Mouse (Mus musculus): ENCODE measurements around the gene Mafg.
"Not testable (repeated sequence)": the region's sequence is repeated elsewhere in the genome, so short reads cannot be mapped to it uniquely, and the experiment has no call there.

Mafg gene

DNA sequence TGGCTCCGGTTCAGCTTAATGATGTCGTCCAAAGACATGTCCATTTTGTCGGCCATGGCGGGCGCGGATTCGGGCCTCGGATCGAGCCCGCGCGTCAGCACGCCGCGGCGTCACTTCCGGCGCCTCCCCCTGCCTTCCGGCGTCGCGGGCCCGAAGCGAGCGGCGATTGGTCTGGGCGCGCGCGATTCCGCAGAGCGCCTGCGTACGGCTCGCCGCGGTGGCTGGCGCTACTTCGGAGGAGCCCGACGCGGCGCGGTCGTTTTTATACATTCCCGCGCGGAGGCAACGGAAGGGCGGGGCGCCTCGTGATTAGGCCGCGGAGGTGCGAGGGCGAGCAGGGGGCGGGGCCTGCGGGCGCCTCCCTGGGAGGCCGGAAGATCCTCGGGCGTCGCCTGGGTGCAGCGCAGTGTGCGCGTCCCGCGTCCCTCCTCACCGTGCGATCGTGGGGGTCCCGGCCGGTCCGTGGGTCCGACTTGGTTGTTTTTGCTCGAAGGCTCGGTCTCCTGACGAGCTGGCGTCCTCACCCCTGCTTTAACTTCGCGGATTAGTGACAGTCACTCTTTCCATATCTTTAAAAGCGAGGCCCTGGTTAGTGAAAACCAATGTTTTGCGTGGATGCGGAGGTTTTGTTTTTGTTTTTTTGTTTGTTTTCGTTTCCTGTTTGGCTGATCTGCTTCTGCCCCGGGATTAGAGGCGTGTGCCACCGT lies 35.0 kb downstream of the Mafg start, which contains the start of the genes Alyref and Anapc11:
Gene Alyref, minus strand, starts transcription at position 83 of the 707 bp plus-strand sequence.
Gene Anapc11, plus strand, starts transcription at position 139 of the 707 bp plus-strand sequence.
- peak; percentile 92 to 93 for DNase-seq (ENCODE audit: low spot score in 2 of 2)

DNA sequence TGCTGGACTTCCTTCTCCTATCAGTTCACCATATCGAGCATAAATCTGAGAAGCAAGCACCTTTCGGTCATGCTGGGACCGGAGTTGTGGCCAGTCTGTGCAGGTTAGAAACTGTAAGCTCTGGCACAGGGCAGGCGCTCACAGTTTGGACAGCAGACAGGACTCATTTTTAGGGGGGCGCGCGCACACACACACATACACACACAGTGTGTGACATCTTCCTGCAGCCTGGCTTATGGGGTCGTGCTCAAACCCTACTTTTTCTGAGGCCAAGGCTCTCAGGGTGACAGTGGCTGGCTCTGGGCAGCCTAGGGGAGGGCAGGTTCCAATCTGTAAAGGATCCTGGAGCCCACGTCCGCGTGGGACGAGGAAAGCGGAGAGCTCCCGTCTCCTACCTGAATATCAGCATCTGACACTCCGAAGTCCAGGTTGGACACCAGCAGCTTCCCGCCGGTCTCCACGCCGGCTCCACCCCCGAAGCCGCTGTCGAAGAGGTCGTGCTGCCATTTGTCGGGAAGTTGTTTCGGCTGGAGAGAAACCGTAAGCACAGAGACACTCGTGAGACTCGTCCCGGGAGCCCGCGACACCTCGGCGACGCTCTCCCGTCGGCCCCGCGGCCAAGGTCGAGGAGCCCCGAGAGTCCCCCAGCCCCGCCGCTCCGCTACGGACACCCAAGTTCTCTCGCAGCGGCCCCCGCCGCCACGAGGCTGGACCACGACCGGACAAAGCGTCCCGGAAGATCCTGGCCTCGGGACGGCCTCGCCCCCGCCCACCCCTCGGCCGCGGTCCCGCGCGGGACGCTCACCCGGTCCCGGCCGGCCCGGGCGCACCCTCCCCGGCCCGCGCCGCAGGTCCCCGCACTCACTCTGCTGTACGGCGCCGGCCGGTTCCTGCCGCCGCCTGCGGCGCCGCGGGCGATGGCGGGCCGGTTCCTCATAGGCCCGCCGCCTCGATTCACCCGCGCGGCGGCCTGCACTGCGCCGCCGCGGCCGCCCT lies 35.9 kb downstream of the Mafg start:
- no peak for DNase-seq (ENCODE audit: low spot score in 2 of 2)

DNA sequence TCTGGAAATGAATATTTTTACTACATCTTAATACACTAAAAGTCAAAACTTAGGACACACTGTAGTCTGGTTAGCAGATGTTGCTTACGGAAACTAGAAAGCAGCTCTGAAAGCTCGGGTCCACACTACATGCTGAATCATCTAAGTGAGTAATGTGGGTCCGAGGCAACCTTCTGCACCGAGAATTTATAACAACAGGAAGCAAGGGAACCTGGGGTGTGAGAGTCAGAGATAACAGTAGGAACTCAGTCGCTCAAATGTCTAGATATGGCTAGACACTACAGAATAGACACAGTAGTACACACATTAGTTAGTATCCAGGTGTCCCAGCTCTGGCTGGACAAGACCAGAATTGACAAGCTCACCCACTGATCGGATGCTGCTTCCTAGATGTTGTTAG lies 44.9 kb downstream of the Mafg start:
- no peak for DNase-seq (ENCODE audit: low spot score in 2 of 2)

DNA sequence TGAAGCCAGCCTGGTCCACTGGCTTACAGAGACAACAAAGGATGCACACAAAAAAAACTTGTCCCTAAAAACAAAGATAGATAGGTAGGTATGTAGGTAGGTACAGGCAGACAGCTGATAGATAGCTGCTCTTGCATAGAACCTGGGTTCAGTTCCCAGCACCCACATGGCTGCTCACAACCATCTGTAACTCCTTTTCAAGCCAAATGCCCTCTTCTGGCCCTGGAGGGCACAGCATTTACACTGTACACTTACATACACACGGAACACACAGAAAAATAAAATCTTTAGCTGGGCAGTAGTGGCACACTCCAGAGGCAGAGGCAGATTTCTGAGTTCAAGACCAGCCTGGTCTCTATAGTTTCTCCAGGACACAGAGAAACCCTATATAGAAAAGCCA lies 49.5 kb downstream of the Mafg start:
- DNase-seq (ENCODE audit: low spot score in 2 of 2): no peak

DNA sequence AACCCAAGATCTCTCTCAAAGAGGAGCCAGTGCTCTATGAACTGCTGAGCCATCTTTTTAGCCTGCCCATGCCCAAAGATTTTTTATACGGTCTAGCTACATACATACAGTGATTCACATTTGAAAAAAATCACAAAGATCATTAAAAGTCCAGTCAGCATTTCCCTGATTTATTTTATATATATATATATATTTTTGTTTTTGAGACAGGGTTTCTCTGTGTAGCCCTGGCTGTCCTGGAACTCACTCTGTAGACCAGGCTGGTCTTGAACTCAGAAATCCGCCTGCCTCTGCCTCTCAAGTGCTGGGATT lies 50.5 kb downstream of the Mafg start:
- DNase-seq (ENCODE audit: low spot score in 2 of 2): not testable (repeated sequence)

DNA sequence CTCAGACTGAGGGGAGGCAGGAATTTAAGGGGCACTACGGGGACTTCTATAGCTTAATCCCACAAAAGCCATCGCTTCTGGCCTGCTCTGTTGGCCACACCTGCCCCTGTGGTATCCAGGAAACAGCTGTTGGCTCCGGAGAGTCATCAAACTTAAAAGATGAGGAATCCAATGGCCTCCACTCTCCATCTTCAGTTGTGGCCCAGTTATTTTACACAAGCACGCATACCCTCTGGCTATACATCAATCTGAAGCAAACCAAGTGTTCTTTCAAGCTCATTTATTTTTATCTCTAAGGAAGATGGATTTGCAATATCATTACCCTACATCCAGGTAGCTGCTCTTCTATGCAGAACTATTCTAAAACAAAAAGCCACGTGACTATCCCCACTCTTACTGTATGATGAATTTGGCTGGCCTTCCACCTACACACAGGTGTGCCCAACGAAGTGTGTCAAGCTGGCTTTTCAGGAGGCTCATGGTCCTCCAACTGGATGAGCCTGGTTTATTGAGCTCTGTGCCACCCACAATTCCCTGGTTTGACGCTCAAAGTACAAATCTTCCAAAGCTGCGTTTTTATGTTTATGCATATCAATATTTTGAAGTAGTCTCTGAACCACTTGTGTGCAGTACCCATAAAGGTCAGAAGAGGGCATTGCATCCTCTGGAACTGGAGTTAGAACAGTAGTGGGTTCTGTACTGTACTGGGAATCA lies 51.0 kb downstream of the Mafg start:
- DNase-seq (ENCODE audit: low spot score in 2 of 2): no peak

DNA sequence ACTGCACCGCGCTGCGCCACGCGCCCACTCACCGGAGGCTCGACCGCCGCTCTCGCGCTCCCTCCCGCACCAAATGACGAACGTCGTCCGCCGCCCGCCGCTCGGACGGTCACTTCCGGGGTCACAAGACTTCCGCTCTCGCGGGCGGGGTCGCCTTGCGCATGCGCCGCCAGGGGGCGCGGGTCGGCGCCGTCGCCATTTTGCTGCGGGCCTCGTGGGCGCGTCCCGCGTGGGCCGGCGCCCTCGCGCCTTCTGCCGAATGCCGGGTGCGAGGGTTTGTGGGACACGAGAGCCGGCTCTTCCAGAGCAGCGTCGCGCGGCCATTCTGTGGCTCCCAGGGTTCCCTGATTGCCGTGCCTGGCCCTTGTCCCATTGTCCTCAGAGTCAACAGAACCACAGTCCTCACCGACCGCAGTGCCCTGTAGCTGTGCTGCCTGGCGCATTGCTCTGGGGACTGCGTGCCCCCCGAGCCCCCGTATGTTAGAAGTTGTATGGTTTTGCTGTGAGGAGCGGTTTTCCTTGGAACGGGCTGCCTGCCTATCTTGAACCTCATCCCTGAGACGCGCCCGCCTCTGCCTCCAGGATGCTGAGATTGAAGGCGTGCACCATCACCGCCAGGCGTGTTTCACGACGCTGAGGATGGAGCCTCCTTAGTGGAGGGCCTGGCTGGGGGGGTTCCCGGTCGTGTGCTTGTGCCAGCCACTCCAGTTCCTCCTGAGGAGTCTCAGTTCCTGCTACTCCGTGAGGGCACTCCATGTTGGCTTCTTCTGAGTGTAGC lies 51.7 kb downstream of the Mafg start, which contains the start of gene Arhgdia:
Gene Arhgdia, minus strand, starts transcription at position 135 of the 778 bp plus-strand sequence.
- DNase-seq (ENCODE audit: low spot score in 2 of 2): peak; percentile 76 to 86

DNA sequence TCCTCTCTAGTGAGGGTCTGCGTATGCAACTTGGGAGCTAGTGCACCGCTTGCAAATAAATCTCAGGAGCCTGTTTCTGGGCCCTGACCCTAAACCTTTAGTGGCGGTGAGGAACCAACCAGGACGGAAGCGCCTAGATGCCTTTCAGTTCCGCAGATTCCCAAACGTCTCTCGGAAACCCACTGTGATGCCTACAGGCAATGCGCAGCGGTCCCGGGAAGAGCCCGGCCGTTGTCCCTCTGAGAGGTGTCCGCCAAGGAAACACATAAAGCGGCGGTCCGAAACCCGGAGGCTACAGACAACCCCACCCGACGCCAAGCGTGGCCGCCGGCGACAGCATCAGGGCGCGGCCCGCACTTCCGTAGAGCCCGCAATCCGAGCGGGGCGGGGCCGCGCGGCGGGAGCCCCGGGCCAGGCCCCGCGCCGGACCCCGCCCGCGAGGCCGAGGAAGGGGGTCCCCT lies 52.5 kb downstream of the Mafg start:
- peak in 1 of 2 experiments; percentile 35 for DNase-seq (ENCODE audit: low spot score in 2 of 2)

DNA sequence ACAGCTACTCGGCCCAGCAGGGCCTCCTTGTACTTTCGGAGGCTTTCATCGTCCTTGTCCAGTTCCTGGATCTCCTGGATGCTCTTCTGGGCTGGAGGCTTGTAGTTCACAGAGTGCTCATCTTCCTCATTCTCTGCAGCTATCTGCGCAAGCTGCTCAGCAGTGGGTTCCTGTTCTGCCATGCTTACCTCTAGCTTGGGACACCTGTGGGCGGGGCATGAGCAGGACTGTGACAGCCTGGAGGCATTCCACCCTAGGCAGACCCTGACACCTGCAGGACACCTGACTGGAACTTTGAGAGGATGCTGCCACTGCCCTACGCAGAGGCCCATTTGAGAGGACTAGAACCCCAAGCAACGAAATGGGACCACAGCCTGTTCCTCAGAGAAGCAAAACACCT lies 53.2 kb downstream of the Mafg start:
- DNase-seq (ENCODE audit: low spot score in 2 of 2): peak in 1 of 2 experiments; percentile 20

DNA sequence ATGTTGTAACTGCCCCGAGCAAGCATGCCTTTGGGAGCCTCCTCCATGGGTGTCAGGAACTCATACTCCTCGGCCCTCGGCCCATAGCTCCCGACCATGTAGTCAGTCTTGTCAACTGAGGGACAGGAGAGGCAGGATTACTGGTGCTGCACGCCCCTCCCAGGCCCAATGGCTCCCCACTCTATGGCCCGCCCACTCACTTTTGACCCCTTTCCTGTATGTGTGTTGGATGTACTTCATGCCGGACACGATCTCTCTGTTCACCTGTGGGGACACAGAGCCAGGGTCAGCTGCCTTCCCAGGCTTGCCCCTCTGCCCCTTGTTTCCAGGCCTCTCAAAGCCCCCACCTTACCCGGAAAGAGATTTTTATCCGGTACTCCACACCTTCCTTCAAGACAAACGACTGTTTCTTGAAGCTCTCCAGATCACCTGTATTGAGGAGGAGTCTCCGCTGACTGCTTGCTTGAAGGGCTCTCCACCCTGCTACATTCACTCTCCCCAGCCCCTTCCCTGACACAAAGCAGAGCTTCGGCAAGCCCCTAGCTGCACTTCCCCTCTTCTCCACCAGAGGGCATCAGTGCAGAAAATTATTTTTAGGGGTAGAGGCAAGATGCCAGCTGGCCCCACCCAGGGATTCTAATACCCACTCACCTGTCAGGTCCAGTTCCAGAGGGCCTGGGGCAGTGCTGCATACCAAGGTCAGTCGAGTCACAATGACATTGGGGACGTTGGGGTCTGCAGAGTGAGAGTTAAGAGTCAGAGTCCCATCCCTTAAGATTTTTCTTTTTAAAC lies 53.9 kb downstream of the Mafg start:
- DNase-seq (ENCODE audit: low spot score in 2 of 2): peak in 1 of 2 experiments; percentile 61

DNA sequence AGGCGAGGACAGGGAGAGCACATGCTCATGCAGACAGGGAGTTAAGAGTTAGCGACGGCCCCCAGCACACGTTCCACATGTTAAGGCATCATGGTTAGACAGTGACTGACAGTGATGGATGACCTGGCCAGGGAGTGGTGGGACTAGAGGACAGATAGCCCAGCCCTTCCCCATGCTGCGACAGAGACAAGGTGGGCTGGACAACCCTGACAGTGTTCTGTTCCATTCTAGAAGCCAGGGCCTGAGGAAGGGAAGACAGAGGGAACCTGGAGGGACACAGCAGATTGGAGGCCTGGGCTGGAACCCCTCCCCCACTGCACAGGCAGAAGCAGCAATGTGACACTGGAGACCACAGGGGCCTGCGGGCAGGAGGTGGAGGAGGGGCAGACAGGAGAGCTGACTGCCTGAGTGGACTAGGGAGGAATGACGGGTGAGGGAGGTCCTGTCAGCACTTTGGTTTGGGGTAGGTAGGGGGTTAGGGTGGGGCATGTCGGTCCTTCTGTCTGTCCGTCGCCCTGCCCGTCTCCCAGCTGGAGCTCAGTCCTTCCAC lies 54.6 kb downstream of the Mafg start:
- no peak for DNase-seq (ENCODE audit: low spot score in 2 of 2)

DNA sequence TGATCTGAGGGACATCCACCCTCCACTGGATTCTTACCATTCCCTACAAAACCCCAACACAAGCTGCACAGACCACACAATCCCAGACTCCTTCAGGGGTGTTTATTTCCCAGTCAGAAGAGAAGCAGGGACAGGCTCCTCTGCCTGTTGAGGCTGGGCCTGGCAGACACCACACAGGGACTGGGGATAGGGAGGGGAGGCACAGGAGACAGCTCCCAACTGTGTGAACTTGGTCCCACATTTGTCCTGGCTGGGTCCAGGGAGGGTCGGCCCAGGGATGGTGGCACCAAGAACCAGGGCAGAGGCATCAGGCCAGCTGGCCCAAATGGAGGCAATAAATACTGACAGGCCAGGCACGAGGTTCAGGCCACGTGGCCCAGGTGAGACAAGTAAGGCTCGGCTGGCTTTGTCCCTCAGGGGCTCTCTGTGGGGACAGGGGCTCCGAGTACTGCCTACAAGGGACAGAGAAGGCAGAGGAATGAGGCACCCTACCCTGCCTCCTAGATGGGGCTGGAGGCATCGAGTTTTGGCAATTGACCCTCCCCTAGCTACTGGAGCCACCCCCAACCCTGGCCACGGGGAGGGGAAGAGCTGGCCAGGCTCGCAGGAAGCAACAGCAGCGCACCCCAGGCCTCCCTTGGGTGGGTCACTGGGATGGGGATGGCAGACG lies 55.2 kb downstream of the Mafg start:
- no peak for DNase-seq (ENCODE audit: low spot score in 2 of 2)

DNA sequence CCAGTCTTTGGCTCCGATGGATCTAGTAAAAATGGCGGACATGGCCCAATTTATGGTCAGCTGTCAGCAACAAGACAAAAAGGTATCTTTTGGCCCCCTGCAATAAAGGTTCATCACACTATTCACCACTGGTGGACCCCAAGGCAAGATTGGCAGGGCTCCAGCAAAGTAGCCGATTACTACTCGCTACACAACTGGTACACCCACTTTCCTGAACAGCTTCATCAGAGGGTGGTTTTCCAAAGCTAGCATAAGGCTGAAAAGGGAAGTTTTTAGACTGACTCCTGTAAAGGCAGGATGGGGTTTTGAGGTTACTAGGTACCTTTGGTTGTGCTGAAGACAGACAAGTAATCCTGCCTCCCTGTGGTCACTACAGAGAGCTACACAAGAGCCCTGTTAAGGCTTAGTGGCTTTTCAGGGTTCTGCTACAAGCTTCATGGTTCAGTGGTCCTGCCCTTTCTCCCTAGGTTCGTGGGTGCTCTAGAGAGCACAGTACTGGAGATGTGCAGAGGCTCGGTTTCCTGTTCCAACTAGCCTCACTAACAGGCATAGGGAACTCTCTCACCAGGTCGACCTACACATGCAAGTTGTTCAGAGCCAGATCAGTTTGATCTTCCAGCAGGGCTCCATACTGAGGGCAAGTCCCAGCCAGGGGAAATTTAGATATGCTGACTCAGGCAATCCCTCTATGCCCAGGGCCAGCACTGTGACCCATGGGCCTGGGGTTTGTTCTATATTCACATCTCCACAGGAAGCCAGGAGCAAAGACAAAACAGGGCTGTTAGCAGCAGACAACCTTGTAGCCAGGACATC lies 56.0 kb downstream of the Mafg start:
- no peak for DNase-seq (ENCODE audit: low spot score in 2 of 2)

DNA sequence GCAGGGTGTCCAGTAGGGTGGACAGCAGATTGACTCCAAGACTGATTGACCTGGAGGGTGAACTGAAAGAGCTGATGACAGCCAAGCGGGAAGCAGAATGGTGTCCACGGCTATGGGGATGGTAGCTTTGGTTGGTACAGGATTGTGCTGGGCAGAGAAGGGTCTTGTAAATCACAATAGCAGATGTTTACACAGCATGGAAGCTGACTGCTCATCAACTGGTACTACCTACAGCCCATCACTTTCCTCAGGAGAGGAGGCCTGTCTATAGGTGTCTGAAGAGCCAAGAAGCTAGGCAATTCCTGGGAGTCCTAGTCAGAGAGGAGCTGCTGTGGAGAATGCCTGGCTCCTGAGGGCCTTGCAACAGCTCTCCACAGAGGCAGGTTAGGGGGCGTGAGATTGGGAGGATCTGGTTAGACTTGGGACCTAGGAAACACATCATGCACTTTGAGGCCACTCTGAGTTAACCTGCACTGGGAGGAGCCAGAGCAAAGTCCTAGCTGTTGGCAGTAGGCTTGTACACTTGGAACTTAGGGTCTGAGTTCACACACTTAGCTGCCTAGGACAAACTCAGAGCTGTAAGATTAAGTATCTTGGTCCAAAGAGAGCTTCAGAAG lies 56.9 kb downstream of the Mafg start:
- DNase-seq (ENCODE audit: low spot score in 2 of 2): no peak

DNA sequence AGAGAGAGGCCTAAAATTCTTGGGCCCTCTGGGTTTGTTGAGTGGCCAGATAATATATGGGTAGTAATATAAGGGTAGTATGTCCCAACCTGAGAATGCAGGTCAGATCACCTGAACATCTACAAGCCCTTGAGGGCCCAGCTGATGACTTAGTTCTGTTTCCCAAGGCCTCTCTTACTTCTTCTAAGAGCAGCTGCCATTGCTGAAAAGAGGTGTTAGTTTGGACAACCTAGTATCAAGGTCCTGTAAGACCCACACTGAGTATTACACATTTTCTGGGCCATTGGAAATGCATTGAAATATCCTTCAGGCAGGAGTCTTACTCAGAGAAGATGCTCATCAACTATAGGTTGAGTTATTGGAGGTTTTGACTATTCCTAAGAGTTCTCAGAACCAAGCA lies 57.5 kb downstream of the Mafg start:
- DNase-seq (ENCODE audit: low spot score in 2 of 2): no peak

Measured in urinary bladder, postnatal 36 days (tissue).